Mouse (Mus musculus): ENCODE measurements at regions not wholly inside any gene's neighbourhood (a gene's known extent, or its start where the extent isn't known, plus 50 kb on each side); places are given as distances from the start of the nearest gene placed in this dataset.

GRCm38 (mm10) chr2:9433110-9433940, 447.7 kb upstream of the 4930412O13Rik start:
- no peak for TF ChIP-seq ETS1 (conservative IDR thresholded peaks at IDR 0.05; ENCODE audit: low read depth, low read length)
- TF ChIP-seq USF2 (conservative IDR thresholded peaks at IDR 0.05; ENCODE audit: low read depth, low read length), result no peak
- no peak for TF ChIP-seq ZMIZ1 (IDR thresholded peaks at IDR 0.05; ENCODE audit: low read depth, low read length)
- no peak for TF ChIP-seq E2F4 (IDR thresholded peaks at IDR 0.05; ENCODE audit: insufficient replicate concordance, low read depth, low read length)
- no peak for TF ChIP-seq ZC3H11A (IDR thresholded peaks at IDR 0.05; ENCODE audit: low read depth, low read length)
- no peak for TF ChIP-seq PAX5 (IDR thresholded peaks at IDR 0.05; ENCODE audit: low read length)
- TF ChIP-seq SMC3 (IDR thresholded peaks at IDR 0.05; ENCODE audit: low read depth, low read length), result no peak
- no peak for TF ChIP-seq USF1 (IDR thresholded peaks at IDR 0.05; ENCODE audit: low read depth, low read length)
- no peak for TF ChIP-seq ELF1 (IDR thresholded peaks at IDR 0.05; ENCODE audit: low read depth, low read length)
- TF ChIP-seq MEF2A (IDR thresholded peaks at IDR 0.05; ENCODE audit: borderline replicate concordance, low read depth, low read length), result no peak
- no peak for TF ChIP-seq NRF1 (IDR thresholded peaks at IDR 0.05; ENCODE audit: low read depth, low read length)
- TF ChIP-seq UBTF (IDR thresholded peaks at IDR 0.05; ENCODE audit: low read depth, low read length), result no peak
- TF ChIP-seq GABPA (IDR thresholded peaks at IDR 0.05; ENCODE audit: insufficient replicate concordance, low read depth, low read length), result no peak
- TF ChIP-seq JUN (IDR thresholded peaks at IDR 0.05; ENCODE audit: insufficient read depth, low read depth, low read length), result no peak
- no peak for TF ChIP-seq CTCF (conservative IDR thresholded peaks at IDR 0.05 in 1 of 2, IDR thresholded peaks at IDR 0.05 in 1 of 2; ENCODE audit: low read depth in 2 of 2, low read length in 2 of 2)
- TF ChIP-seq IRF4 (IDR thresholded peaks at IDR 0.05; ENCODE audit: low read depth, low read length), result no peak
- TF ChIP-seq TCF12 (IDR thresholded peaks at IDR 0.05; ENCODE audit: low read depth, low read length), result no peak
- no peaks in the 10 kb centered on the region for H3K79me2 ChIP-seq (replicated peaks; ENCODE audit: control insufficient read depth, extremely low read depth, insufficient read depth, poor library complexity, severe bottlenecking)
- no peak for DNase-seq (ENCODE audit: extremely low read depth)
- H3K27me3 ChIP-seq (replicated peaks), result no peaks in the 10 kb centered on the region
- H3K36me3 ChIP-seq (replicated peaks in 1 of 2; ENCODE audit: control insufficient read depth in 1 of 2, insufficient read depth in 1 of 2, low read length in 1 of 2), result no peaks in the 10 kb centered on the region
- dilution Hi-C loops (cut with MboI; ENCODE audit: extremely low pct_ligation_motif_present, extremely low pct_unique_long_range_greater_than_20kb, low sequenced_read_pairs), result no loop called here
- no peaks in the 10 kb centered on the region for H3K9me3 ChIP-seq (replicated peaks; ENCODE audit: low read length)
- no peak overlapping the region for H3K4me2 ChIP-seq (ENCODE audit: insufficient read depth, low read depth, poor library complexity, severe bottlenecking)
- H3K4me3 ChIP-seq (replicated peaks in 1 of 3; ENCODE audit: low read depth in 2 of 3, low read length in 2 of 3, poor library complexity in 1 of 3), result no peak overlapping the region
- in situ Hi-C loops (cut with MboI; ENCODE audit: low pct_ligation_motif_present, low pct_unique_long_range_greater_than_20kb, low sequenced_read_pairs), result no loop called here
- H3K4me1 ChIP-seq (ENCODE audit: control insufficient read depth in 1 of 2, insufficient read depth in 2 of 2), result no peaks in the 10 kb centered on the region
- H3K9ac ChIP-seq (ENCODE audit: insufficient read depth, low read depth), result no peak overlapping the region
- H3K27ac ChIP-seq (ENCODE audit: insufficient read depth, low read depth), result no peak overlapping the region

- Histone ChIP-seq H3K9ac (ENCODE audit: insufficient read depth, low read depth) (no peak overlapping the region), H3K79me2 (replicated peaks; ENCODE audit: control insufficient read depth, extremely low read depth, insufficient read depth, poor library complexity, severe bottlenecking) (no peaks in the 10 kb centered on the region), H3K9me3 (replicated peaks; ENCODE audit: low read length) (no peaks in the 10 kb centered on the region), H3K27me3 (replicated peaks) (no peaks in the 10 kb centered on the region), H3K4me1 (ENCODE audit: control insufficient read depth in 1 of 2, insufficient read depth in 2 of 2) (no peaks in the 10 kb centered on the region), H3K4me3 (replicated peaks in 1 of 3; ENCODE audit: low read depth in 2 of 3, low read length in 2 of 3, poor library complexity in 1 of 3) (no peak overlapping the region), H3K4me2 (ENCODE audit: insufficient read depth, low read depth, poor library complexity, severe bottlenecking) (no peak overlapping the region), H3K27ac (ENCODE audit: insufficient read depth, low read depth) (no peak overlapping the region), H3K36me3 (replicated peaks in 1 of 2; ENCODE audit: control insufficient read depth in 1 of 2, insufficient read depth in 1 of 2, low read length in 1 of 2) (no peaks in the 10 kb centered on the region)
- dilution Hi-C loops (cut with MboI; ENCODE audit: extremely low pct_ligation_motif_present, extremely low pct_unique_long_range_greater_than_20kb, low sequenced_read_pairs) (no loop called here), in situ Hi-C loops (cut with MboI; ENCODE audit: low pct_ligation_motif_present, low pct_unique_long_range_greater_than_20kb, low sequenced_read_pairs) (no loop called here)
- no peak for DNase-seq (ENCODE audit: extremely low read depth)
- TF ChIP-seq NELFE (IDR thresholded peaks at IDR 0.05; ENCODE audit: low read depth, low read length) (no peak), RAD21 (IDR thresholded peaks at IDR 0.05; ENCODE audit: low read depth, low read length) (no peak)
Observed at GRCm38 (mm10) chr2:9435155-9435872, 445.7 kb upstream of the 4930412O13Rik start.
